Mouse (Mus musculus): ENCODE data around the gene Dmac1. TPM values are rescaled to one million over a fixed set of nuclear protein-coding genes. Genes with fewer than 3 reads are reported as not detected.

Dmac1 gene
- polyA plus RNA-seq (2012; rRNA removed), result 55.2 and 59.8 TPM in 2 replicates

DNA sequence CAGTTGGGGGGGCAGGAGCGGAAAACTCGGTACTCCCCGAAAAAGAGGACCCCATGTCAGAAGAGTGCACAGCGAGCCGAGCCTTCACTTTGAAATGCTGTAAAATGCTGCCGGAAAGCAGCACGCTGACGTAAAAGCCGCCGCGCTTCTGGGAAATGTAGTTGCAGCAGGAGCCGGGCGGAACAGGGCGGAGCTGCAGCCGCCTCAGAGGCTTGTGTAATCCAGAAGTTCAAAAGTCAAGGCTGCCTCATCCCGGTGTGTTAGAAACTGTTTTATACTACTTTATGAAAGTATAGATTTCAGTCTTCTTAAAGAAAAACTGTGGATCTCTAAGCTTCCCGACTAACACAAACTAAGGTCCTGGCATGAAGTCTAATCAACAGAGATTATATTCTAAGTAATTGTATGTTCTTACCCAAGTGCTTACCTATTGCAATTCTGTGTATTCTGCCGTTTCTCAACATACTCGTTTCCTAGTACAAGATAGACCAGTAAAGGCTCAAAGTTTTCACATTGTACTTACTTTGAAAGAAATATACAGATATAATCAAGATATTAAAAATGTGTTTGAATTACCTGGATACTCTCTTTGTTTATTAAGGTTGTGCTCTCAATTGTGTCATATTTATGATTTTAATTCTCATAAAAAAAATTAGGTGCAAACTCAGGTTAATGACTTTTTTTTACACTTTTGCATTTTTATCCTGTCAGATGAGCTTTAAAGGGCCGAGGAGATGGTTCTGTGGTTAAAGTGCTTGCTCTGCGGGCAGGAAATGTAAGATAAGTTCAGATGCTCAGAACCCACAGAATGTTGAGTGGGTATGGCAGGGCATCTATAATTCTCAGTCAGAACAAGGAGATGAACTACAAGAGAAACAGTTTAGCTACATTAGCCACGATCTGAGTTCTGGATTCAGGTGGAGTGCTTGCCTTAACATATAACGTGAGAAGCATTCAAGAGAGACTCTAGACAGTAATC lies at the start of gene Dmac1:
Dmac1 (minus strand) TSS at position 109 of the 979 bp plus-strand sequence.
- Histone ChIP-seq H3K27ac (ENCODE audit: insufficient read depth, low read length) (peak within 1 kb of the TSS; percentile 44; the same call in 1 of the 2 replicates), H3K4me3 (replicated peaks; ENCODE audit: insufficient read depth, low read depth, low read length) (peak within 1 kb of the TSS; percentile 83), H3K27me3 (ENCODE audit: control insufficient read depth, insufficient read depth, low read length) (no peaks in the 10 kb centered on the region), H3K4me1 (ENCODE audit: control insufficient read depth, insufficient read depth, low read length) (no peaks in the 10 kb centered on the region; the same call in none of the 2 replicates)
- peak; percentile 93 to 96 for DNase-seq
- peak; percentile 67; the same call in 1 of the 2 replicates for TF ChIP-seq POLR2A (IDR thresholded peaks at IDR 0.05; ENCODE audit: borderline replicate concordance, insufficient read depth, low read length)
- no peak for TF ChIP-seq CTCF (IDR thresholded peaks at IDR 0.05; ENCODE audit: borderline replicate concordance, insufficient read depth, low read depth, low read length)
- 17% methylated on average over 23 of the region's 23 CpGs for WGBS

DNA sequence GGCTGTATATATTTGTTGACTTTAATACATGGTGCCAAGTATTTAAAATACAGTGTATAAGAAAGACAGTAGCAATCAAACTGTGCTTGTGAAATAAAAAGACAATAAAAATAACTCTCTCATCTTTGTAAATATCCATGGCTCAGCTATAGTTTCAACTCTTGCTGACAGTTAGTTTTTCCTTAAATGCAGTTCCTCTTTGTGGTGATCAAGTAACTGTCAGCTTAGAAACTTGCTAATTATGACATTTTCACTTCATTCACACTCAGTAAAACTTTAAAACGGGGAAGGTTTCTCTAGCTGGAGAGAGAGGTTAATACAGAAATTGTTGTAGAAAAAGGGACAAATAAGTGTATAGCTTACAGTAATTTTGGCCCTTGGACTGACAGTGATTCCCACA lies 37.3 kb upstream of the Dmac1 start:
- Histone ChIP-seq H3K4me1 (ENCODE audit: control insufficient read depth, insufficient read depth, low read length) (no peaks in the 10 kb centered on the region), H3K4me3 (replicated peaks; ENCODE audit: insufficient read depth, low read depth, low read length) (no peak overlapping the region), H3K27me3 (ENCODE audit: control insufficient read depth, insufficient read depth, low read length) (no peaks in the 10 kb centered on the region), H3K27ac (ENCODE audit: insufficient read depth, low read length) (no peak overlapping the region)
- TF ChIP-seq POLR2A (IDR thresholded peaks at IDR 0.05; ENCODE audit: borderline replicate concordance, insufficient read depth, low read length), result no peak
- no peak for TF ChIP-seq CTCF (IDR thresholded peaks at IDR 0.05; ENCODE audit: borderline replicate concordance, insufficient read depth, low read depth, low read length)
- WGBS, result 94% methylated on average over 1 of the region's 1 CpGs
- no peak for DNase-seq

DNA sequence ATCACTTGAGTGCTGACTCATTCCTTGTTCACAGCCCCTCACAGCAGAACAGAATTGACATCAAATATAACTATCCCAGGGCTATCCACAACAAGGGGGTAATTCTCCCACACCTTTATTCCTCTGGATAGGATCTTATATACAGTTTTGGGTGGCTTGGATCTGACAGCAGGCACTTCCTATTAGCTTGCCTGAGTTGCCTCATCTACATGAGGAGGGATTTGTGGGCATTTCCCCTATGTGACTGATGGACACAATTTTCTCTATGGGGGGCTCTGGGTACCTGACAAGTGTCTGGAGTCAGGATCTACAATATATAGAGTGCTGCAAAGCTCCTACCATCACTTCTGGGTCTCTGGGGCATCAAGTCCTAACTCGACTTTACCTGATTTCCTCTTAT lies 36.9 kb upstream of the Dmac1 start:
- Histone ChIP-seq H3K27me3 (ENCODE audit: control insufficient read depth, insufficient read depth, low read length) (no peaks in the 10 kb centered on the region), H3K4me1 (ENCODE audit: control insufficient read depth, insufficient read depth, low read length) (no peaks in the 10 kb centered on the region), H3K27ac (ENCODE audit: insufficient read depth, low read length) (no peak overlapping the region), H3K4me3 (replicated peaks; ENCODE audit: insufficient read depth, low read depth, low read length) (no peak overlapping the region)
- no peak for DNase-seq
- WGBS, result 79% methylated on average over 1 of the region's 1 CpGs
- TF ChIP-seq CTCF (IDR thresholded peaks at IDR 0.05; ENCODE audit: borderline replicate concordance, insufficient read depth, low read depth, low read length) (no peak), POLR2A (IDR thresholded peaks at IDR 0.05; ENCODE audit: borderline replicate concordance, insufficient read depth, low read length) (no peak)

DNA sequence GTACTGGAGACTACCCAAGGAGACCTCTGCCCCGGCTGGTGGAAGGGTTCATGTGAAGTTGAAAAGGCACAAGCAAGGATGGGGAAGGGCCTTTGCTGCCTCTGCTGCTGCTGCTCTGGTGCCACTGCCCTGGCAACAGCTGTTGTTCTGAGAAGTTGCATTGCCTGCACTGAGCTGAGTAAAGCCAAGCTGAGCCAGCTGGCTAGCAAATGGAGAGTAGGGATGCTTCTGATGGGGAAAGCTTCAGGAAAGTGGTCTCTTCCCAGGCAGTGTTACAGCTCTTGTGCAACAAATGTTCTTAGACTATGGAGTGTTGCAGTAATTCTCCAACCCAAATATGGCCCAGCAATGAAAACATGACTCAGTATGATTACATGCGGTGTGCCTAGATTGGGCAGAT lies 33.8 kb upstream of the Dmac1 start:
- WGBS, result 86% methylated on average over 2 of the region's 2 CpGs
- H3K27ac ChIP-seq (ENCODE audit: insufficient read depth, low read length), result no peak overlapping the region
- H3K4me3 ChIP-seq (replicated peaks; ENCODE audit: insufficient read depth, low read depth, low read length), result no peak overlapping the region
- no peak for TF ChIP-seq POLR2A (IDR thresholded peaks at IDR 0.05; ENCODE audit: borderline replicate concordance, insufficient read depth, low read length)
- TF ChIP-seq CTCF (IDR thresholded peaks at IDR 0.05; ENCODE audit: borderline replicate concordance, insufficient read depth, low read depth, low read length), result no peak
- no peaks in the 10 kb centered on the region for H3K27me3 ChIP-seq (ENCODE audit: control insufficient read depth, insufficient read depth, low read length)
- no peaks in the 10 kb centered on the region for H3K4me1 ChIP-seq (ENCODE audit: control insufficient read depth, insufficient read depth, low read length)
- DNase-seq, result no peak

DNA sequence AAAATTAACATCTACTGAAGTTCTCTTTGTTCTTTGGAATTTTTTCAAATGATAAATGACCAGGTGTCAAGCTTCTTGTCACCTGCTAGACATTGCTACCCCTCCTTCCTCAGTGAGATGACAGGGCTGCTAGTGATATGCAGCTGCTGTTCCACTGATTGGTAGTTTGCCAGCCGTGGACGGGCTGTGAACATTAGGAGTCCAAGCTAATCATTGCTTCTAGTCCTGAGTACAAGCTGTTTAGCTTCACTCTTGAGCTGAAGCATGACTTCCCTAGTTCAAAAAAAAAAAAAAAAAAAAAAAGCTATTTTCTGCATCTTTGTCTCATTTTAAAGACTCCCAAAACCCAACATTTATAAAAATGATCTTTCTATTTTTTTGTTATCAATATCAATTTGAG lies 33.2 kb upstream of the Dmac1 start:
- Histone ChIP-seq H3K27ac (ENCODE audit: insufficient read depth, low read length) (no peak overlapping the region), H3K4me1 (ENCODE audit: control insufficient read depth, insufficient read depth, low read length) (no peaks in the 10 kb centered on the region), H3K27me3 (ENCODE audit: control insufficient read depth, insufficient read depth, low read length) (no peaks in the 10 kb centered on the region), H3K4me3 (replicated peaks; ENCODE audit: insufficient read depth, low read depth, low read length) (no peak overlapping the region)
- WGBS, result 37% methylated on average over 2 of the region's 2 CpGs
- TF ChIP-seq POLR2A (IDR thresholded peaks at IDR 0.05; ENCODE audit: borderline replicate concordance, insufficient read depth, low read length), result no peak
- TF ChIP-seq CTCF (IDR thresholded peaks at IDR 0.05; ENCODE audit: borderline replicate concordance, insufficient read depth, low read depth, low read length), result no peak
- DNase-seq, result no peak

DNA sequence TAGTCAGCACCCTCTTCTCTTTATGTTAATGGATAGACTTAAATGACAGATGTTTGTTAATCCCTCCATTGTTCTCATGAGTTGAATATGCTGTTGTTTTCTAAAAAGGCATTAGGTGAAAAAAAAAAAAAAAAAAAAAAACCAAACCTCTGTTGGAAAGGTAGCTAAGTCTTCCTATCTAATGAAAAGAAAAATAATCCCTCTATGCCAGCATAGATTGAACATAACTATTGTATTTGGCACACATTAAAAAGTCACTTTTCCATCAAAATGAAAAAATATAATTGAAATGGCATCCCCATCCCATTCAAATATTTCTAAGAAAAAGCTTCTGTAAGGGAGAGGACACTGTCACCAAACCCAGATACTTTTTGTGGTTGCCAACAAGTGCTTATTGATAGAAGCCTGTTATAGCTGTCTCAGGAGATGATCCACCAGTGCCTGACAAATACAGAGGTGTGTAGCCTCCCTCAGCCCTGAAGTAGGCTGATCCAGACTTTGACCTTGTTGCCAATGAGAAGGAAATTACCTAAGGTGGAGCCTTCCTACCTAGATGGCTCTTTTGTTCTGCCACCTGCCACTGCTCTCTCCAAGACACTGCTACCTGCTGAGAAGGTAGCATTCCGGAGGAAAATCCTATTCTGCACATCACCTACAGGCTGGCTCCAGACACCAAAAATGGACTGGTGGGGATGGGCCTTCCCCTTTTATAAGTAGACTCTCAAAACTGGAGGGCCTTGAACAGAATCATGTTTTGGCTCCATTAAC lies 22.3 kb upstream of the Dmac1 start:
- 35% methylated on average over 1 of the region's 1 CpGs for WGBS

DNA sequence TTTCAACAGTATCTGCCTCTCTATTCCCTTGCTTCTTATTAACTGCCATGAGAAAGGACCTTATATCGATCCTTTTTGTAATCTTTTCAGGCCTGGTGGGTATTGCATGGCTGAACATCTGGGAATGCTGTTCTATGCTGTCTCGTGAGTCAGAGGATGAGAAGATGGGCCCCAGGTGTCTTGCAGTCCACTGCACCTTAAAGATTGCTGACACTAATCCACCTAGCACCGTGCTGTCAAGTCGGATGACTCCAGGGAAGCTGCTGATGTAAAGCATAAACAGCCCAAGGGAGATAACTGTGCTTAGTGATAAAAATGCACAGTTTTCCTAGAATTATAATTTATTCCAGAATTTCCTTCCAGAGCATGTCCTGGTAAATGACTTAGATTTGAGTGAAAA lies 14.2 kb upstream of the Dmac1 start:
- Histone ChIP-seq H3K4me1 (ENCODE audit: control insufficient read depth, insufficient read depth, low read length) (no peaks in the 10 kb centered on the region), H3K4me3 (replicated peaks; ENCODE audit: insufficient read depth, low read depth, low read length) (no peak overlapping the region), H3K27me3 (ENCODE audit: control insufficient read depth, insufficient read depth, low read length) (no peaks in the 10 kb centered on the region), H3K27ac (ENCODE audit: insufficient read depth, low read length) (no peak overlapping the region)
- 73% methylated on average over 4 of the region's 4 CpGs for WGBS
- TF ChIP-seq POLR2A (IDR thresholded peaks at IDR 0.05; ENCODE audit: borderline replicate concordance, insufficient read depth, low read length), result no peak
- no peak for TF ChIP-seq CTCF (IDR thresholded peaks at IDR 0.05; ENCODE audit: borderline replicate concordance, insufficient read depth, low read depth, low read length)
- DNase-seq, result no peak

More for the DNA sequence above, 22.3 kb upstream of the Dmac1 start:
- H3K27ac ChIP-seq (ENCODE audit: insufficient read depth, low read length), result no peak overlapping the region
- DNase-seq, result no peak
- no peaks in the 10 kb centered on the region for H3K27me3 ChIP-seq (ENCODE audit: control insufficient read depth, insufficient read depth, low read length)
- no peaks in the 10 kb centered on the region for H3K4me1 ChIP-seq (ENCODE audit: control insufficient read depth, insufficient read depth, low read length)
- H3K4me3 ChIP-seq (replicated peaks; ENCODE audit: insufficient read depth, low read depth, low read length), result no peak overlapping the region
- TF ChIP-seq CTCF (IDR thresholded peaks at IDR 0.05; ENCODE audit: borderline replicate concordance, insufficient read depth, low read depth, low read length) (no peak), POLR2A (IDR thresholded peaks at IDR 0.05; ENCODE audit: borderline replicate concordance, insufficient read depth, low read length) (no peak)

All from cerebellum, adult 2 months (tissue).